Mouse (Mus musculus) liver, embryonic 13.5 days (tissue): ENCODE data around the gene Cse1l. TPM values are rescaled to one million over a fixed set of nuclear protein-coding genes. Genes with fewer than 3 reads are reported as not detected.
A peak's percentile ranks its signal among the peaks of the same experiment; 100 is the strongest.

Source experiments
- ATAC-seq: fragments of 200-750 bp; cut with Nextera tagmentation; 2 replicates; pipeline ENCODE4 v1.8.0; 2017; ENCODE audit warnings: low read depth, mild to moderate bottlenecking, moderate number of reproducible peaks, moderate library complexity
- DNase-seq: peaks from one replicate; pipeline ENCODE4 v3.0.0; 2022
- H3K27ac ChIP-seq: fragments of 300-500 bp; sonication (generic); 2 replicates; pipeline ENCODE4 v1.5.1; 2015; ENCODE audit warnings: moderate library complexity, mild to moderate bottlenecking, inconsistent platforms
- H3K27me3 ChIP-seq: fragments of 300-500 bp; sonication (generic); 2 replicates; pipeline ENCODE4 v1.6.1; 2015; ENCODE audit warnings: mild to moderate bottlenecking, inconsistent platforms
- H3K36me3 ChIP-seq: fragments of 300-500 bp; sonication (generic); 2 replicates; pipeline ENCODE4 v1.6.1; 2015; ENCODE audit warnings: mild to moderate bottlenecking, inconsistent platforms
- H3K4me1 ChIP-seq: fragments of 300-500 bp; sonication (generic); replicated peaks from 2 replicates; pipeline ENCODE4 v1.6.1; 2015; ENCODE audit warnings: inconsistent platforms
- H3K4me2 ChIP-seq: fragments of 300-500 bp; sonication (generic); 2 replicates; pipeline ENCODE4 v1.6.1; 2015; ENCODE audit warnings: inconsistent platforms, mild to moderate bottlenecking, moderate library complexity
- H3K4me3 ChIP-seq: fragments of 300-500 bp; sonication (generic); replicated peaks from 2 replicates; pipeline ENCODE4 v1.5.1; 2015; ENCODE audit warnings: mild to moderate bottlenecking, inconsistent platforms
- H3K9ac ChIP-seq: fragments of 300-500 bp; sonication (generic); 2 replicates; pipeline ENCODE4 v1.6.1; 2015; ENCODE audit warnings: mild to moderate bottlenecking, inconsistent platforms
- H3K9me3 ChIP-seq: fragments of 300-500 bp; sonication (generic); replicated peaks from 2 replicates; pipeline ENCODE4 v1.6.1; 2016; ENCODE audit warnings: inconsistent platforms
- WGBS: fragments of 180-500 bp; shearing (Covaris S2); methylation state at CpG from one replicate; pipeline ENCODE4 v1.1.7; 2015; ENCODE audit not compliant: insufficient replicate concordance; 5-methylcytosine and 5-hydroxymethylcytosine counted together
- polyA plus RNA-seq: library from polyadenylated mRNA; unstranded; fragments of >200 nt; fragmentation: Nextera tagmentation; extraction: Ambion mirVana; gene quantifications from 2 replicates; pipeline ENCODE4 v1.2.1, GENCODE M21; 2015

The Cse1l gene
- polyA plus RNA-seq, 1 experiment from 2014 or later = 69.3 TPM

DNA sequence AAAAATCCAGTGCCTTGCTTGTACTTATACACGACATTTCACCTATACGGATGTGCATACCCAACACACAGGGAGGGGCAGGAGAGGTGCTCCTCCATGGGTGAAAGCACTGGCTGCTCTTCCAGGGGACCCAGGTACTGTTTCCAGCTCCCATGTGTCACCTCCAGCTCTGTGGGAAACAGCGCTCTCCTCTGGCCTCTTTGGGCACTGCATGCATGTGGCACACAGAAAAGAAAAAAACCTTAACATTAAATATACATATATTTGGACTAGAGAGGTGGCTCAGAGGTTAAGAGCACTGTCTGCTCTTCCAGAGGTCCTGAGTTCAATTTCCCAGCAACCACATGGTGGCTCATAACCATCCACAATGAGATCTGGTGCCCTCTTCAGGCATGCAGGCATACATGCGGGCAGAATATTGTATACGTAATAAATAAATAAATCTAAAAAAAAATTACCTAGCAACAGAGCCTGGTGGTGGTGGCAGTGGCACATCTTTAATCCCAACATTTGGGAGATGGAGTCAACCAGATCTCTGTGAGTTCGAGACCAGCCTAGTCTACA, 2.0 kb upstream of the Cse1l start:
- H3K27ac ChIP-seq = no peak overlapping the region
- no peak overlapping the region for H3K4me2 ChIP-seq
- 86% methylated on average over 6 of the region's 6 CpGs for WGBS
- DNase-seq (no peak), ATAC-seq (no peak)
- no peak overlapping the region for H3K4me3 ChIP-seq
- peaks cover 37% of the 10 kb centered on the region for H3K4me1 ChIP-seq
- peaks cover 6% of the 10 kb centered on the region for H3K36me3 ChIP-seq
- no peaks in the 10 kb centered on the region for H3K9me3 ChIP-seq
- no peak overlapping the region for H3K9ac ChIP-seq
- no peaks in the 10 kb centered on the region for H3K27me3 ChIP-seq

DNA sequence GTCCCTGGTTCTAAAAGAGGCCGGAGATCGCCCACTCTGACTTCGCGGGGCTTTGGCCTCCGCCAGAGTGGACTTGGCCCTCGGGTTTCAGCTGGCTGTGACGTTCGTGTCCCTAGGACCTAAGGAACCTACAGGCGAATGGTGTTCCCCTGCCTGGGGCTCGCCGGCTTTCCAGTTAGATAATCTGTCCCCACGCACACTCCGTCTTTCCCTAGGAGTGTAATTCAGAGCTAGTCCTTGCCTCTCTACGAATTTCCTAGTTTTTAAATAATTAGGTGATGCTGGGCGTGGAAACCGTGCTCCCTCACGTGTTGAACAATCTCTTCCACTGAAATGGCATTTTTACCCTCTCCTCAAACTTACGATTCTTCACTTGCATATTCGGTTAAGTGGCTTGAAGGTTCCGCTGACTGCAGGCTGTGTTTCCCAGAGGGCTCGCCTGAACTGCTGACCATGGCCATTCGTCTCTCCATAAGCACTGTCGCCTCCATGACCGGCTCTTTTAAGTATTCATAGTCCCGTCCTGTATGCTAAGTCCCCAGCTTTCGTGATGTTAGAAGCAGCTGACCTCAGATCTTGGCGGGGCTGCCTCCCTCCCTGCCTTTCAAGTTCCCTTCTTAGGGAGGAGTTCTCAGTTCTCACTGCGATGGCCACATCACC, 813 bp downstream of the Cse1l start:
- ATAC-seq (peak; percentile 59), DNase-seq (peak; percentile 29)
- Histone ChIP-seq H3K4me3 (peak overlapping the region; percentile 85), H3K36me3 (peaks cover 25% of the 10 kb centered on the region), H3K9me3 (no peaks in the 10 kb centered on the region), H3K27ac (peak overlapping the region; percentile 98), H3K4me1 (peaks cover 47% of the 10 kb centered on the region), H3K4me2 (peak overlapping the region; percentile 86), H3K27me3 (no peaks in the 10 kb centered on the region), H3K9ac (peak overlapping the region; percentile 95)
- WGBS = under 1% methylated on average over 28 of the region's 28 CpGs

DNA sequence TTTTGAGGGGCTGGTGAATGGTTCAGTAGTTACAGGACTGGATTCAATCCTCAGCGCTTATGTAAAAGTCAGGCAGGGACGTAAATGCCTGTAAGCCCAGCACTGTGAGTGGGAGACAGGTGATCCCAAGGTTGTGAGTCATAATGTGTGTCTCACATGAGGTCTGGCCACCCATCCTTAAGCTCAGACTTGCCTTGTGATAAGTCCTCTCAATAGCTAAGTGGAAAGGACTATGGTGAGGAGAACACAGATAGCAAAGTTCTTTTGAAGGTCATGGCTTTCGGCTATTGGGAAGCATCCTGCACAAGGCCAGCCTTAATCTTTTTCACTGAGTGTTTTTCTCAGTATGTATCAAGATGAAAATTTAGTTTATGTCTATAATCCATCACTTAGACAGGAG, 3.9 kb downstream of the Cse1l start:
- no peak overlapping the region for H3K9ac ChIP-seq

DNA sequence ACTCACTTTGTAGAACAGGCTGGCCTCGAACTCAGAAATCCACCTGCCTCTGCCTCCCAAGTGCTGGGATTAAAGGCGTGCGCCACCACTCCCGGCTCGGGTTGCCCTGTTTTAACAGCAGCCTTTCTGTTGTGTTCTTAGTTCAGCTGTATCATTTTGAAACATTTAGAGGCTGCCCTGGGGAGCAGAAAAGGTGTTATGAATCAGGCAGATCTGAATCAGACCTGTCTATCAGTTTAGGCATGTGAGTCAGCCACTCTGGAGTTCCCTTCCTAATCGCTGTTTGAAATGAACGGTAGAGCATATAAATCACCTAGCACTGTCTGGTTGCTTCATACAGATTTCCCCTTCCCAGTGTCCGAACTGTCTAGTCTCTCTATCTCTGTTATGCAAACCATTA, 4.7 kb downstream of the Cse1l start:
- no peak overlapping the region for H3K9ac ChIP-seq
- H3K27ac ChIP-seq = no peak overlapping the region
- H3K4me3 ChIP-seq = no peak overlapping the region
- WGBS = 81% methylated on average over 8 of the region's 8 CpGs
- DNase-seq = no peak
- H3K9me3 ChIP-seq = no peaks in the 10 kb centered on the region
- H3K4me1 ChIP-seq = peaks cover 30% of the 10 kb centered on the region
- H3K36me3 ChIP-seq = peaks cover 28% of the 10 kb centered on the region
- no peaks in the 10 kb centered on the region for H3K27me3 ChIP-seq
- no peak overlapping the region for H3K4me2 ChIP-seq
- no peak for ATAC-seq

More for the DNA sequence above, 3.9 kb downstream of the Cse1l start:
- H3K36me3 ChIP-seq = peaks cover 25% of the 10 kb centered on the region
- H3K4me2 ChIP-seq = no peak overlapping the region
- no peak overlapping the region; the same call in 1 of the 2 replicates for H3K27ac ChIP-seq
- H3K4me3 ChIP-seq = no peak overlapping the region
- no peak for ATAC-seq
- WGBS = 91% methylated on average over 3 of the region's 3 CpGs
- no peaks in the 10 kb centered on the region for H3K9me3 ChIP-seq
- no peaks in the 10 kb centered on the region for H3K27me3 ChIP-seq
- peaks cover 38% of the 10 kb centered on the region for H3K4me1 ChIP-seq
- DNase-seq = no peak

DNA sequence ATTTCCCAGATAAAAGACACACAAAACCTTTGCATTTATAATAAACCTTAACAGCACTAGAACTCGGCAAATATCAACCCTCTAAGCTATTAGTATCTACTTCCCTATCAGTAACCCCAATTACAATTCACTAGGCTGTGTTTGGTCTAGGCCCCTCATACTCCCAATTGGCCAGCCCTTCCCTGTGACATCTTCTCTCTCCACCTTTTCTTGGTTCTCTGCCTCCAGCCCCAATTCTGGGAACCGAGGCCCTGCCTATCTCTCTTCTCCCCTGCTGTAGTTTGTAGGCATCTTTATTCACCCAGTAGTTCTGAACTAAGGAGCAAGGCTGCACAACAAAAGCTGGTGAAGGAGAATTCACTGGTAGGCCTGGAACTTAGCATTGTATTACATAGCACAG, 18.1 kb downstream of the Cse1l start:
- Histone ChIP-seq H3K4me3 (no peak overlapping the region), H3K9ac (peak overlapping the region; percentile 31; the same call in 1 of the 2 replicates), H3K4me2 (peak overlapping the region; percentile 6; the same call in 1 of the 2 replicates), H3K4me1 (peaks cover 16% of the 10 kb centered on the region), H3K9me3 (no peaks in the 10 kb centered on the region), H3K27ac (peak overlapping the region; percentile 45), H3K27me3 (no peaks in the 10 kb centered on the region), H3K36me3 (peaks cover 91% of the 10 kb centered on the region)
- DNase-seq = peak; percentile 38
- peak; percentile 85 for ATAC-seq
- 35% methylated on average over 2 of the region's 2 CpGs for WGBS

DNA sequence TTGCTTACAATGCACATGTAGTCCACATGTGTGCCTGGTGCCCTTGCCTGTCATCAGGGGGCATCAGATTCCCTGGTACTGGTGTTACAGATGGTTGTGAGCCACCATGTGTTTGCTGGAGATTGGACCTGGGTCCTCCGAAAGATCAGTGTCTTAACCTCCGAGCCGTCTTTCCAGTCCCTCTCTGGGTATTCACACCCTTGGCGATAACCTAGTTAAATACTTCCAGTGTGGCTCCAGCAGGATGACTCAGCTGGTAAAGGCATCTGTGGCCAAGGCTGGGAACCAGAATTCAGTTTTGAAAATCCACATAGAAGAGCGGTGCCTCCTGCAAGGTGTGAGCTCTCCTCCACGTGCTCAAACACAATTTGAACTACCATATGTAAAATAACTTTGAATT, 28.1 kb downstream of the Cse1l start:
- ATAC-seq (no peak), DNase-seq (no peak)
- H3K9me3 ChIP-seq = no peaks in the 10 kb centered on the region
- 92% methylated on average over 6 of the region's 6 CpGs for WGBS
- no peak overlapping the region for H3K27ac ChIP-seq
- H3K27me3 ChIP-seq = no peaks in the 10 kb centered on the region
- H3K4me3 ChIP-seq = no peak overlapping the region
- peaks cover 91% of the 10 kb centered on the region for H3K36me3 ChIP-seq
- no peak overlapping the region for H3K4me2 ChIP-seq
- no peak overlapping the region for H3K9ac ChIP-seq
- no peaks in the 10 kb centered on the region for H3K4me1 ChIP-seq

DNA sequence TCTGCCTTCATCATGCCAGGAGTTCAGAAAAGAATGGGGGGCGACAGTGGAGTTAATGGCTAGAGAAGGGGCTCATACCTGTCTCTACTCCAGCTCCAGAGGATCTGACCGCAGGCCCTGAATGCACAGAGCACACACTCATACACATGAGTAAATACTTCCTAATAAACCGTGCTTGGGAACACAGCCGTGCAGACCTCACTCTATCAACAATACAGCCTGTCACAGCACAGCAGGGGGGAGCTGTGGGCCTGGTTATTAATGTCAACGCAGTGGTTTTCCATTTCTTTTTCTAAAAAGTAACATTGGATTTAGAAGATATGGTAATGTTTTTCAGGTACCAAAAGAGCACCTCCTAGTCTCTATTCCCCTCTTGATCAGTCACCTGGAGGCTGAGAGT, 28.6 kb downstream of the Cse1l start:
- Histone ChIP-seq H3K27me3 (no peaks in the 10 kb centered on the region), H3K4me2 (no peak overlapping the region), H3K36me3 (peaks cover 91% of the 10 kb centered on the region), H3K27ac (no peak overlapping the region), H3K9ac (no peak overlapping the region), H3K4me1 (no peaks in the 10 kb centered on the region), H3K9me3 (no peaks in the 10 kb centered on the region), H3K4me3 (no peak overlapping the region)
- DNase-seq (no peak), ATAC-seq (no peak)
- WGBS = 87% methylated on average over 5 of the region's 5 CpGs

DNA sequence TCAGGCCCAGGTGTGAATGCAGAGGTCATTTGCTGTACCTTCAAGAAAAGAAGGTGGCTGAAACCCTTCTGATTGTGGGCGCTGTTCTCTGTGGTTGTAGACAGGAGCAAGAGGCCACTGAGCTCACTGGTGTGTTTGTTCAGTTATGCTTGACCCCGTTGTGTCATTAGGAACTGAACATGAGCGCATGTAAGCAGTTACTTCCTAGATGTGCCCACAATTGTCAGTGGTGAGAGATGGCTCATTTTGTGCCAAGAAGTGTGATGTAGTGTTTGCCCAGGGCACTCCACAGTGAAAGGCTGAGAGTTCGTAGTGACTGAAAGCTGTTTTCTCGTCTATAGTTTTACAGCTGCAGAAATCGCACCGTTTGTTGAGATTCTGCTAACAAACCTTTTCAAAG, 29.7 kb downstream of the Cse1l start:
- no peak overlapping the region for H3K4me3 ChIP-seq
- no peaks in the 10 kb centered on the region for H3K27me3 ChIP-seq
- peaks cover 91% of the 10 kb centered on the region for H3K36me3 ChIP-seq
- H3K9ac ChIP-seq = no peak overlapping the region
- DNase-seq (no peak), ATAC-seq (no peak)
- no peaks in the 10 kb centered on the region for H3K9me3 ChIP-seq
- H3K4me1 ChIP-seq = no peaks in the 10 kb centered on the region
- no peak overlapping the region for H3K4me2 ChIP-seq
- no peak overlapping the region for H3K27ac ChIP-seq
- WGBS = 88% methylated on average over 7 of the region's 7 CpGs

DNA sequence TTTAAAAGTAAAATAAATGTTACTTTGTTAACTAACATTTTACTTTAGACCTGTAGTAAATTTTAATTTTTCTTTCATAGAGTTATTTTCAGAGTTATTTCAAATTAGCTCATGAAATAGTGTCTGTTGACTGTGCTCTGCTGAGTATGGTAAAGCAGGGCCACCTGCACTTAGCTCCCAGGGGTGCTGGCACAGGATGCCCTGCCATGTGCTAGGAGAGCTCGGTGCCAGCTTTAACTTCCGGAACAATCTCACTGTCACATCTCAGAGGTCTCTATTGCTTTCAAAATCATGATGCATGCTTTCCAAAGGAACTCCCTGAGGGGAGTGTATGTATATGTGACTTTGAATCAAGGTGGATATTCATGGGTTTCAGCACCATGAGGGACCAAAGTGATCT, 30.3 kb downstream of the Cse1l start:
- ATAC-seq = no peak
- no peak overlapping the region for H3K27ac ChIP-seq
- no peaks in the 10 kb centered on the region for H3K4me1 ChIP-seq
- no peak overlapping the region for H3K4me3 ChIP-seq
- peaks cover 91% of the 10 kb centered on the region for H3K36me3 ChIP-seq
- DNase-seq = no peak
- no peak overlapping the region for H3K9ac ChIP-seq
- H3K9me3 ChIP-seq = no peaks in the 10 kb centered on the region
- H3K27me3 ChIP-seq = no peaks in the 10 kb centered on the region
- no peak overlapping the region for H3K4me2 ChIP-seq
- 87% methylated on average over 2 of the region's 2 CpGs for WGBS

DNA sequence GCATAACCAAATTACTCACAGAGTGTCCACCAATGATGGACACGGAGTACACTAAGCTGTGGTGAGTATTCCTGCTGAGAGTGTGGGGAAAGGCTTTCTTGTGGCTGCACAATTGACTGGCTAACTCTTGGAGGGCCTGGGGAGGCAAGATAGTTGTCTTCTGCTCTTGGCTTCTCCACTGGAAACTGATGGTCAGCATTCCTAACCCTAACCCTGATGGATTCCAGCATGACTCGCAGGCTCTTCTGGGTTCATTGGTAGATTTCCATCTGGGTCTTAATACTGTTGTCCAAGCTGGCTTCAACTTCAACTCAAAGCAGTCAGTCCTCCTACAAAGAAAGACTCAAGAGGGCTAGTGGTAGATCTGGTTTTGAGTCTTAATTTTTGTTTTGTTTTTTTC, 37.3 kb downstream of the Cse1l start:
- no peak overlapping the region for H3K4me3 ChIP-seq

DNA sequence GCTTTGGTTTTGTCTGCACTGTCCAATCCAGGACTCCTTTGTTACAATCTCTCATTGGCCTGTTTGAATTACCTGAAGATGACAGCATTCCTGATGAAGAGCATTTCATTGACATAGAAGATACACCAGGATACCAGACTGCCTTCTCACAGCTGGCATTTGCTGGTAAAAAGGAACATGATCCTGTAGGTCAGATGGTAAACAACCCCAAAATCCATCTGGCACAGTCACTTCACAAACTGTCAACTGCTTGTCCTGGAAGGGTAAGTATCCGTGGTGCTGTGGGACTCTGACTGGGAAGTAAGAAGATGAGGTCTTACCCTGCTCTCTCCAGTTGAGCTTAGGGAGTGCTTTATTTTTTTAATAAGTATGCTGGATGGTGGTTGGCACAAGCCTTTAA, 38.5 kb downstream of the Cse1l start:
- 68% methylated on average over 1 of the region's 1 CpGs for WGBS
- Histone ChIP-seq H3K4me3 (no peak overlapping the region), H3K27me3 (no peaks in the 10 kb centered on the region), H3K4me2 (no peak overlapping the region), H3K9me3 (no peaks in the 10 kb centered on the region), H3K36me3 (peaks cover 96% of the 10 kb centered on the region), H3K4me1 (no peaks in the 10 kb centered on the region), H3K9ac (no peak overlapping the region), H3K27ac (no peak overlapping the region)
- DNase-seq (no peak), ATAC-seq (no peak)

More for the DNA sequence above, 37.3 kb downstream of the Cse1l start:
- Histone ChIP-seq H3K4me1 (no peaks in the 10 kb centered on the region), H3K36me3 (peaks cover 96% of the 10 kb centered on the region), H3K9ac (no peak overlapping the region), H3K27ac (no peak overlapping the region), H3K4me2 (no peak overlapping the region), H3K27me3 (no peaks in the 10 kb centered on the region), H3K9me3 (no peaks in the 10 kb centered on the region)
- no peak for ATAC-seq
- WGBS = 89% methylated on average over 2 of the region's 2 CpGs
- DNase-seq = no peak

DNA sequence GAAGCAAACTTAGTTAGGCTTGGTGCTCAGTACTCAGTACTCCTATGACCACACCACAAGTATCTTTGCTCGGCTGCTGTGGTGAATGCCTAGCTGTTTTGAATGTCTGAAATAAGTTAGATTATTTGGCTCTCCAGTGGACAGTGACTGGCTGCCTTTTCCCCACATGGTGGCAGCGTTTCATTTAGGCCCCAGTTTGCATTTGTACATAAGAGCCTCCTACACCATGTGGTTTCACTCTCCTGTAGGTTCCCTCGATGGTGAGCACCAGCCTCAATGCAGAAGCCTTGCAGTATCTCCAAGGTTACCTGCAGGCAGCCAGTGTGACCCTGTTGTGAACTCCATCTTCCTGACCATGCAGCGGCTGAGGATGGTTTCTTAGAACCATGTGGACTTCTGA, 39.6 kb downstream of the Cse1l start:
- no peaks in the 10 kb centered on the region for H3K9me3 ChIP-seq
- H3K4me2 ChIP-seq = no peak overlapping the region
- no peak overlapping the region for H3K4me3 ChIP-seq
- peaks cover 98% of the 10 kb centered on the region for H3K36me3 ChIP-seq
- H3K27me3 ChIP-seq = no peaks in the 10 kb centered on the region
- no peaks in the 10 kb centered on the region for H3K4me1 ChIP-seq
- 57% methylated on average over 4 of the region's 4 CpGs for WGBS
- no peak overlapping the region for H3K9ac ChIP-seq
- no peak overlapping the region for H3K27ac ChIP-seq
- DNase-seq (no peak), ATAC-seq (peak; percentile 40; the same call in 1 of the 2 replicates)
